Mouse (Mus musculus) MEL (cell line): ENCODE results near the gene Cisd3. TPM values are rescaled to one million over a fixed set of nuclear protein-coding genes. Genes with fewer than 3 reads are reported as not detected.
A peak's percentile ranks its signal among the peaks of the same experiment; 100 is the strongest.
"Not testable (repeated sequence)": the region's sequence is repeated elsewhere in the genome, so short reads cannot be mapped to it uniquely, and the experiment has no call there.

Source experiments
- DNase-seq: peaks from one replicate; pipeline ENCODE4 v3.0.0; 2011; ENCODE audit warnings: low read depth, low spot score
- H3K27ac ChIP-seq: 2 replicates; pipeline ENCODE4 v1.5.1; 2012; ENCODE audit warnings: low read depth, mild to moderate bottlenecking, control low read depth, low read length, moderate library complexity; ENCODE audit not compliant: control insufficient read depth
- H3K27me3 ChIP-seq, 2 experiments: fragments of 150-350 bp in 1 of 2; sonication (generic) in 1 of 2; 2 replicates each; pipeline ENCODE4 v1.6.1; 2012; ENCODE audit warnings: low read length in 2 of 2, mild to moderate bottlenecking in 2 of 2, improper control_type of control experiment in 1 of 2, moderate library complexity in 1 of 2; ENCODE audit not compliant: insufficient read depth in 2 of 2, control insufficient read depth in 1 of 2
- H3K36me3 ChIP-seq, 2 experiments: 2 replicates each; pipeline ENCODE4 v1.6.1; 2012 to 2014; ENCODE audit warnings: low read length in 2 of 2, improper control_type of control experiment in 1 of 2, inconsistent platforms in 1 of 2, mild to moderate bottlenecking in 1 of 2; ENCODE audit not compliant: insufficient read depth in 2 of 2, control insufficient read depth in 1 of 2
- H3K4me1 ChIP-seq, 2 experiments: fragments of 150-350 bp in 1 of 2; sonication (generic) in 1 of 2; 2 replicates each; pipeline ENCODE4 v1.6.1; 2012; ENCODE audit warnings: low read length in 2 of 2, improper control_type of control experiment in 1 of 2, mild to moderate bottlenecking in 1 of 2; ENCODE audit not compliant: insufficient read depth in 2 of 2, control insufficient read depth in 1 of 2
- H3K4me3 ChIP-seq, 2 experiments: fragments of 150-350 bp in 1 of 2; sonication (generic) in 1 of 2; 2 replicates each; pipeline ENCODE4 v1.5.1; 2012; ENCODE audit warnings: low read depth in 2 of 2, low read length in 2 of 2, mild to moderate bottlenecking in 2 of 2, moderate library complexity in 2 of 2, control low read depth in 1 of 2, improper control_type of control experiment in 1 of 2; ENCODE audit not compliant: control insufficient read depth in 1 of 2, insufficient read depth in 1 of 2
- H3K79me2 ChIP-seq: 2 replicates; pipeline ENCODE4 v1.6.1; 2012; ENCODE audit warnings: mild to moderate bottlenecking, low read length, moderate library complexity; ENCODE audit not compliant: control insufficient read depth, poor library complexity, insufficient read depth
- H3K9ac ChIP-seq: 2 replicates; pipeline ENCODE4 v1.6.1; 2012; ENCODE audit warnings: low read depth, mild to moderate bottlenecking, control low read depth, low read length, moderate library complexity; ENCODE audit not compliant: control insufficient read depth, poor library complexity, severe bottlenecking
- H3K9me3 ChIP-seq: fragments of 150-350 bp; sonication (generic); replicated peaks from 2 replicates; pipeline ENCODE4 v1.6.1; 2012; ENCODE audit warnings: mild to moderate bottlenecking, low read length, improper control_type of control experiment, moderate library complexity; ENCODE audit not compliant: insufficient read depth
- CHD1 ChIP-seq: IDR thresholded peaks from 2 replicates; pipeline ENCODE4 v1.6.1; 2012; ENCODE audit warnings: low read depth, mild to moderate bottlenecking, inconsistent platforms, low read length, improper control_type of control experiment
- ELF1 ChIP-seq: IDR thresholded peaks from 2 replicates; pipeline ENCODE4 v1.6.1; 2014; ENCODE audit warnings: low read depth, mild to moderate bottlenecking, inconsistent platforms, low read length, improper control_type of control experiment, moderate library complexity
- GATA1 ChIP-seq: IDR thresholded peaks from 2 replicates; pipeline ENCODE4 v1.6.1; 2011; ENCODE audit warnings: low read depth, low read length, improper control_type of control experiment
- MAFK ChIP-seq: IDR thresholded peaks from 2 replicates; pipeline ENCODE4 v1.6.1; 2011; ENCODE audit warnings: low read depth, mild to moderate bottlenecking, low read length, improper control_type of control experiment, borderline replicate concordance
- RAD21 ChIP-seq: IDR thresholded peaks from 2 replicates; pipeline ENCODE4 v1.6.1; 2011; ENCODE audit warnings: mild to moderate bottlenecking, low read depth, low read length, improper control_type of control experiment
- TBP ChIP-seq: IDR thresholded peaks from 2 replicates; pipeline ENCODE4 v1.8.0; 2011; ENCODE audit warnings: low read depth, low read length, improper control_type of control experiment
- TCF12 ChIP-seq: IDR thresholded peaks from 2 replicates; pipeline ENCODE4 v1.6.1; 2014; ENCODE audit warnings: low read depth, mild to moderate bottlenecking, inconsistent platforms, low read length, improper control_type of control experiment, moderate library complexity
- UBTF ChIP-seq: IDR thresholded peaks from 2 replicates; pipeline ENCODE4 v1.6.1; 2012; ENCODE audit warnings: low read depth, mild to moderate bottlenecking, inconsistent platforms, low read length, improper control_type of control experiment, moderate library complexity, borderline replicate concordance; ENCODE audit not compliant: insufficient read depth
- USF2 ChIP-seq, 2 experiments: IDR thresholded peaks; 2 replicates each; pipeline ENCODE4 v1.6.1; 2011 to 2012; ENCODE audit warnings: improper control_type of control experiment in 2 of 2, low read length in 2 of 2, borderline replicate concordance in 1 of 2, inconsistent platforms in 1 of 2, low read depth in 1 of 2, mild to moderate bottlenecking in 1 of 2; ENCODE audit not compliant: insufficient read depth in 1 of 2
- ZKSCAN1 ChIP-seq: IDR thresholded peaks from 2 replicates; pipeline ENCODE4 v1.6.1; 2012; ENCODE audit warnings: low read depth, mild to moderate bottlenecking, inconsistent platforms, low read length, improper control_type of control experiment, moderate library complexity
- polyA plus RNA-seq, 2 experiments: library from polyadenylated mRNA; stranded (reverse) in 1 of 2; unstranded in 1 of 2; fragments of >175 nt in 1 of 2; fragments of >200 nt in 1 of 2; gene quantifications; 2 replicates each; pipeline versions ENCODE4 v1.2.1 to v1.2.4; 2012; ENCODE audit warnings: low replicate concordance in 2 of 2, low read depth in 1 of 2; ENCODE audit not compliant: insufficient read length in 2 of 2, insufficient read depth in 1 of 2, missing spikeins in 1 of 2
- total RNA-seq: library from RNA; depleted of rRNA; stranded (reverse); fragments of 300-350 nt; gene quantifications from 2 replicates; pipeline ENCODE4 v1.2.3, GENCODE M21; 2012

Cisd3 gene
- total and polyA plus RNA-seq, 3 experiments = 1.7 to 6.1 TPM; not detected in 1

DNA sequence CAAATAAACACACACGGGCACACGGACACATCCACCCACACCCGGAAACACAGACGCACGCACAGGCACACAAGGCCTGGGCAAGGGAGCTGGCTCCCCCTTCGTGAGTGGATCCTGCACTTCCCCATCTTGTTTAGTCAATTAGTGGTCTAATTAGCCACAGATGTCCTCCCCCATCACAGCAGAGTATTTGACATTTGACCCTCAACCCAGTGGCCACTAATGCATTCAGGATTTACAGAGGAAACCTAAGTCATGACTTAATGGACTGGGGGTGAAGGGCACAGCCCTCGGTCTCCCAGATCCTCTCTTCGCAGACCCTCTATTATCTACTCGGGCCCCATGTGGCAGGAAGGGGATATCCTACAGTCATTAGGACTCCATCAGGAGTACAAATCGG, 48.1 kb downstream of the Cisd3 start:
- TF ChIP-seq RAD21 = no peak
- TF ChIP-seq ELF1 = no peak
- TF ChIP-seq CHD1 = no peak
- TF ChIP-seq TBP = no peak
- TF ChIP-seq ZKSCAN1 = no peak
- no peak for TF ChIP-seq TCF12
- no peak for TF ChIP-seq UBTF
- no peak for TF ChIP-seq GATA1
- TF ChIP-seq USF2 (IDR thresholded peaks at IDR 0.05; ENCODE audit: borderline replicate concordance in 1 of 2, insufficient read depth in 1 of 2, low read depth in 1 of 2, low read length in 2 of 2) = no peak
- peaks cover 0 to 7% of the 10 kb centered on the region in 2 experiments; a peak in 2 of 4 replicates for H3K36me3 ChIP-seq
- no peaks in the 10 kb centered on the region for H3K9me3 ChIP-seq
- H3K9ac ChIP-seq = no peak overlapping the region
- no peak for DNase-seq
- H3K4me1 ChIP-seq = no peaks in the 10 kb centered on the region
- H3K4me3 ChIP-seq = no peak overlapping the region
- H3K79me2 ChIP-seq = peaks cover 11% of the 10 kb centered on the region
- H3K27ac ChIP-seq = no peak overlapping the region
- no peaks in the 10 kb centered on the region for H3K27me3 ChIP-seq

DNA sequence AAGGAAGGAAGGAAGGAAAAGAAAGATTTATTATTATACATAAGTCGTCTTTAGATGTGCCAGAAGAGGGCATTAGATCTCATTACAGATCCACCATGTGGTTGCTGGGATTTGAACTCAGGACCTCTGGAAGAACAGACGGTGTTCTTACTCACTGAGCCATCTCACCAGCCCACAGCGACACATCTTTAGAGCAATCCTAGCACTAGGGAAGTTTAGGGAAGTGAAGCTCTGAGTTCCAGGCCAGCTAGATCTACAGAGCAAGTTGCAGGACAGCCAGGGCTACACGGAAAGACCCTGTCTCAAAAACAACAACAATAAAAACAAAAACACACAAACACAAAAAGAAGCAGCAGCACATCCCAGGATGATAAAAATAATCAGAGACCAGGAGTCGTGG, 49.2 kb downstream of the Cisd3 start:
- H3K79me2 ChIP-seq = peaks cover 12% of the 10 kb centered on the region
- not testable (repeated sequence) for H3K27me3 ChIP-seq, H3K36me3 ChIP-seq, DNase-seq, H3K27ac ChIP-seq, H3K4me1 ChIP-seq, H3K9ac ChIP-seq, H3K9me3 ChIP-seq, H3K4me3 ChIP-seq
- peak; percentile 95 for TF ChIP-seq TBP

DNA sequence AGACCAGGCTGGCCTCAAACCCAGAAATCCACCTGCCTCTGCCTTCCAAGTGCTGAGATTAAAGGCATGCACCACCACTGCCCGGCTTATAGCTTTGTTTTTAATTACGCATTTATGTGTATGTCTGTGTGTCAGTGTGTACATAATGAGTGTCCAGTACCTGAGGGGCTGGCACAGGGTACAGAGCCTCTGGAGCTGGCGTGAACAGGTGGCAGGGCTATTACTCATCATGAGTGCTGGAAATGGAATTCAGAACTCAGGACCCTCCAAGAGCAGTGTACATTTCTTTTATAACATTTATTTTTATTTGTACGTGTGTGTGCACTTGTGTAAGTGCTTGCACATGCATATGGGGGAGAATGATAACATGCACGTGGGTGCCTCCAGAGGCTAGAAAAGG, 51.0 kb downstream of the Cisd3 start:
- Histone ChIP-seq H3K79me2 (peaks cover 23% of the 10 kb centered on the region), H3K4me1 (no peaks in the 10 kb centered on the region), H3K4me3 (no peak overlapping the region), H3K27me3 (no peaks in the 10 kb centered on the region), H3K36me3 (no peaks in the 10 kb centered on the region), H3K9me3 (no peaks in the 10 kb centered on the region), H3K27ac (no peak overlapping the region), H3K9ac (no peak overlapping the region)
- no peak for DNase-seq
- TF ChIP-seq TBP (no peak), RAD21 (no peak), MAFK (no peak)
